Mouse (Mus musculus) forebrain, embryonic 11.5 days (tissue): ENCODE results near the gene P2ry14. TPM values are rescaled to one million over a fixed set of nuclear protein-coding genes. Genes with fewer than 3 reads are reported as not detected.
"Not testable (repeated sequence)": the region's sequence is repeated elsewhere in the genome, so short reads cannot be mapped to it uniquely, and the experiment has no call there.

Source experiments
- ATAC-seq: fragments of 200-750 bp; cut with Nextera tagmentation; replicated peaks from 2 replicates; pipeline ENCODE4 v1.8.0; 2017; ENCODE audit warnings: moderate TSS enrichment; ENCODE audit not compliant: low FRiP score
- DNase-seq: peaks from one replicate; pipeline ENCODE4 v3.0.0-alpha.2; 2017; ENCODE audit warnings: low spot score
- H3K27ac ChIP-seq: fragments of 300-500 bp; sonication (generic); 2 replicates; pipeline ENCODE4 v1.5.1; 2014; ENCODE audit warnings: low read depth, low read length
- H3K27me3 ChIP-seq: fragments of 300-500 bp; sonication (generic); 2 replicates; pipeline ENCODE4 v1.6.1; 2014; ENCODE audit warnings: mild to moderate bottlenecking, low read length, mixed read lengths; ENCODE audit not compliant: control insufficient read depth, insufficient read depth
- H3K36me3 ChIP-seq: fragments of 300-500 bp; sonication (generic); 2 replicates; pipeline ENCODE4 v1.6.1; 2014; ENCODE audit warnings: mild to moderate bottlenecking, low read length, moderate library complexity, mixed read lengths; ENCODE audit not compliant: control insufficient read depth, insufficient read depth
- H3K4me1 ChIP-seq: fragments of 300-500 bp; sonication (generic); replicated peaks from 2 replicates; pipeline ENCODE4 v1.6.1; 2014; ENCODE audit warnings: low read length, mixed read lengths; ENCODE audit not compliant: control insufficient read depth, insufficient read depth
- H3K4me2 ChIP-seq: fragments of 300-500 bp; sonication (generic); 2 replicates; pipeline ENCODE4 v1.6.1; 2014; ENCODE audit warnings: low read depth, mild to moderate bottlenecking, low read length, moderate library complexity, mixed read lengths; ENCODE audit not compliant: severe bottlenecking
- H3K4me3 ChIP-seq: fragments of 300-500 bp; sonication (generic); 2 replicates; pipeline ENCODE4 v1.5.1; 2014; ENCODE audit warnings: low read depth, low read length
- H3K9ac ChIP-seq: fragments of 300-500 bp; sonication (generic); 2 replicates; pipeline ENCODE4 v1.6.1; 2014; ENCODE audit warnings: low read length
- H3K9me3 ChIP-seq: fragments of 300-500 bp; sonication (generic); 2 replicates; pipeline ENCODE4 v1.6.1; 2016; ENCODE audit warnings: low read length, mixed read lengths; ENCODE audit not compliant: control insufficient read depth
- WGBS: fragments of 180-500 bp; shearing (Covaris S2); extraction: QIAGEN DNeasy Blood & Tissue Kit; methylation state at CpG from one replicate; pipeline ENCODE4 v1.1.7; 2014; 5-methylcytosine and 5-hydroxymethylcytosine counted together
- polyA plus RNA-seq: library from polyadenylated mRNA; unstranded; fragments of >200 nt; fragmentation: Nextera tagmentation; extraction: Ambion mirVana; gene quantifications from 2 replicates; pipeline ENCODE4 v1.2.1, GENCODE M21; 2014

The P2ry14 gene
- polyA plus RNA-seq, 1 experiment from 2014 or later: 4.1 TPM

DNA sequence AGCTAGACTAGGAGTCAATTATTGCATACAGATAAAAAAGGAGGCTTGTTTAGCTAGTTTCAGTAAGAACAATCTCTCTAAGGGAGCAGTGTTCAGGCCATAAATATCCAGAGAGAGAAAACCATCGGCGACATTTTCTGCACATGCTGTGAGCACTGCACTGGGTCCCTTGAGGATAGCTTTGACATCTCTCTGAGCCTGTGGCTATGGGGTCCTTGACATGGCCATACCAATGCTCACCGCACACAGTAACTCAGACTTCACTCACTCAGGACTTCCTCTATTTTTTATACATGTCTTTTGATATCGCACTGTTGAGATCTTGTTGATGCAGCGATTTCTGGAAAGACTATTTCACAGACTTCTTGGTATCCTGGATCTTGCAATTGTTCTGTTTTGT lies 3.6 kb upstream of the P2ry14 start:
- H3K9ac ChIP-seq: no peak overlapping the region
- H3K4me2 ChIP-seq: no peak overlapping the region
- H3K9me3 ChIP-seq: no peaks in the 10 kb centered on the region
- H3K4me1 ChIP-seq: no peaks in the 10 kb centered on the region
- ATAC-seq (no peak), DNase-seq (no peak)
- no peak overlapping the region for H3K27ac ChIP-seq
- 94% methylated on average over 5 of the region's 5 CpGs for WGBS
- H3K27me3 ChIP-seq: no peaks in the 10 kb centered on the region
- H3K36me3 ChIP-seq: no peaks in the 10 kb centered on the region
- no peak overlapping the region for H3K4me3 ChIP-seq

DNA sequence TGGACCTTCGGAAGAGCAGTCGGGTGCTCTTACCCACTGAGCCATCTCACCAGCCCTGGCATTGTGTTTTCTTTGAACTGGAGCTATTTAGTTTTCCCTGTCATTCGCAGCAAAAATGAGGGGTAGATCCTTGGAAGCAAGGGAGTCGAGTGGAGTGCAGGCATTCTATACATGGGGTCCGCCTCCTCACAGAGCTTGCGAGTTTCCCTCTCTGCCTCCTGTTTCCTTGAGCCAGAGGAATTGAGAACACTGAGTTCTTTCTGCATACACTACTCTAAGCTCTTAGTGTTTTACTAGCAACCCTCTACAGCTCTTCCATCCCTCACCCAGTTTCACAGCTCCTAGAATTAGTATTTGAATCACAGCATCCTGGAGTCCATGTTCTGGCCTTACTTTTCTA lies 2.0 kb upstream of the P2ry14 start:
- ATAC-seq (no peak), DNase-seq (no peak)
- Histone ChIP-seq H3K9me3 (no peaks in the 10 kb centered on the region), H3K27me3 (no peaks in the 10 kb centered on the region), H3K27ac (no peak overlapping the region), H3K36me3 (no peaks in the 10 kb centered on the region), H3K4me1 (no peaks in the 10 kb centered on the region), H3K4me3 (no peak overlapping the region), H3K9ac (no peak overlapping the region), H3K4me2 (no peak overlapping the region)
- WGBS: 91% methylated on average over 6 of the region's 6 CpGs

DNA sequence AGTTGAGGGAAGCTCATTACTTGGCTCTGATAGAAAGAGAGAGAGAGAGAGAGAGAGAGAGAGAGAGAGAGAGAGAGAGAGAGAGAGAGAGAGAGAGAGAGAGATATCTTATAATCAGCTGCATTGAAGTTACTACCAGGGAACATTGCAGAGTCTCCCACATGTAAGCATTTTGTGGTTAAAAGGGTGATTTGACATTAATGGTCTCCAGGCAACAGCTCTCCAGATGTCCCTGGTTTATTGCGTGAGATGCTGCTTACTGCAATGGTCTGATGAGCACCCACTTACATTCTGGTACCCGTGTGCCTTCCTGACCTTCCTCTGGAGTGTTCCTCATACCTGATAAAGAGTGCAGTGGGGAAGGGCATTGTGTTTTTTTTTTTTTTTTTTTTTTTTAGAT lies 1.5 kb upstream of the P2ry14 start:
- Histone ChIP-seq H3K9me3 (no peaks in the 10 kb centered on the region), H3K4me1 (no peaks in the 10 kb centered on the region), H3K4me2 (no peak overlapping the region), H3K27ac (no peak overlapping the region), H3K4me3 (no peak overlapping the region), H3K9ac (no peak overlapping the region), H3K27me3 (no peaks in the 10 kb centered on the region), H3K36me3 (no peaks in the 10 kb centered on the region)
- ATAC-seq: no peak
- no peak for DNase-seq
- 93% methylated on average over 2 of the region's 2 CpGs for WGBS

DNA sequence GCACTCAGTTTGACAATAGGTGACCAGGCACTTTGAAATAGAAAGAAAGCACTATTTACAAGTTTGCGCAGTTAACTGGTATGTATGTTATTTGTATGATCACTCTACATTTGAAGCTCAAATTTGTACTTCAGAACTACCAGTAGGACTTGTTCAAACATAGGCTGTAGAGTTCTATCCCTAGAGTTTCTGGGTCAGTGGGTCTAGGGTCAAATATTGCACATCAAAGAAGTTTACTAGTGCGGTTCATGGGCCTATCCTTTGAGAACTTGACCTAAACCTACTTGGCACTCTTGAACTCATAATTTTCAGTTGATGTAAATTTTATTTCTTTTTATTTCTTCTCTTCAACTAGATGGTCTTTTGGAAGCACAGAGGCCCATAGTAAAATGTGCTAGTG lies 2.8 kb downstream of the P2ry14 start:
- ATAC-seq (no peak), DNase-seq (no peak)
- H3K27ac ChIP-seq: no peak overlapping the region
- no peak overlapping the region for H3K9ac ChIP-seq
- no peaks in the 10 kb centered on the region for H3K27me3 ChIP-seq
- no peaks in the 10 kb centered on the region for H3K36me3 ChIP-seq
- H3K4me1 ChIP-seq: no peaks in the 10 kb centered on the region
- no peaks in the 10 kb centered on the region for H3K9me3 ChIP-seq
- no peak overlapping the region for H3K4me2 ChIP-seq
- WGBS: 99% methylated on average over 2 of the region's 2 CpGs
- no peak overlapping the region for H3K4me3 ChIP-seq

DNA sequence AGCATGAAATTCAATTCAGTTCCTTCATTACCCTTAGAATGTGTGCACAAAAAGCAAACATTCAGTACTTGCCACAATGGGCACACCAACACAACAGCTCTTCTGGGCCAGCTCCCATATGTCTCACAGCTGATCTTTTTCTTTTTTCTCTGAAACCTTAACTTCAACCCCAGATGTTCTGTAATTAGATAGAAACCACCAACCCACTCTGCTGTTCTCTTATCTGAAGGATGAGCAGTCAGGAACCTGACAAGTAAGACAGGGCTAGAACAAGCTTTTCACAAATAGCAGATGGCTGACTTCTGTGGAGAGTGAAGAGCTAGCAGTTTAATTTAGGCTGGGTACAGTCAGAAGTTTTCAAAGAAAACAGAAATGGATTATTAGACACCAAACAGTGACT lies 3.8 kb downstream of the P2ry14 start:
- Histone ChIP-seq H3K36me3 (no peaks in the 10 kb centered on the region), H3K4me3 (no peak overlapping the region), H3K27ac (no peak overlapping the region), H3K4me1 (no peaks in the 10 kb centered on the region), H3K27me3 (no peaks in the 10 kb centered on the region), H3K9ac (no peak overlapping the region), H3K4me2 (no peak overlapping the region), H3K9me3 (no peaks in the 10 kb centered on the region)
- DNase-seq: no peak
- no peak for ATAC-seq

DNA sequence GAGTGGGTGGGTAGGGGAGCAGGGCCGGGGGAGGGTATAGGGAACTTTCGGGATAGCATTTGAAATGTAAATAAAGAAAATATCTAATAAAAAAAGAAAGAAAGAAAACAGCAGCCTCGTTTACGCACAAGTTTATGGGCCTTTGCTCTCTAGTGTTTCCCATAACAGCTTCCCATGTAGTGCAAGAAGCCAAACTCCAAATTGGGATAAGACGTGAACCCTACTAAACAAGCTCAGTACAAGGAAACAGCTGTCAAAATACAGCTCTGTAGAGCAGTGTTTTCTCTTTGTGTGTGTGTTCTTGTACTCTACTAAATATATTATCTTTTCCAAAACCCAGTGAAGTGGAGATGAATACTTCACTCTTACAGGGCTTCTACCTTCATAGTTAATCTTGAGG lies 8.2 kb downstream of the P2ry14 start:
- WGBS: 79% methylated on average over 5 of the region's 5 CpGs
- no peak overlapping the region for H3K4me3 ChIP-seq
- no peaks in the 10 kb centered on the region for H3K9me3 ChIP-seq
- DNase-seq: no peak
- no peak overlapping the region for H3K4me2 ChIP-seq
- no peaks in the 10 kb centered on the region for H3K4me1 ChIP-seq
- H3K27ac ChIP-seq: no peak overlapping the region
- H3K36me3 ChIP-seq: no peaks in the 10 kb centered on the region
- no peak for ATAC-seq
- H3K9ac ChIP-seq: no peak overlapping the region
- no peaks in the 10 kb centered on the region for H3K27me3 ChIP-seq

DNA sequence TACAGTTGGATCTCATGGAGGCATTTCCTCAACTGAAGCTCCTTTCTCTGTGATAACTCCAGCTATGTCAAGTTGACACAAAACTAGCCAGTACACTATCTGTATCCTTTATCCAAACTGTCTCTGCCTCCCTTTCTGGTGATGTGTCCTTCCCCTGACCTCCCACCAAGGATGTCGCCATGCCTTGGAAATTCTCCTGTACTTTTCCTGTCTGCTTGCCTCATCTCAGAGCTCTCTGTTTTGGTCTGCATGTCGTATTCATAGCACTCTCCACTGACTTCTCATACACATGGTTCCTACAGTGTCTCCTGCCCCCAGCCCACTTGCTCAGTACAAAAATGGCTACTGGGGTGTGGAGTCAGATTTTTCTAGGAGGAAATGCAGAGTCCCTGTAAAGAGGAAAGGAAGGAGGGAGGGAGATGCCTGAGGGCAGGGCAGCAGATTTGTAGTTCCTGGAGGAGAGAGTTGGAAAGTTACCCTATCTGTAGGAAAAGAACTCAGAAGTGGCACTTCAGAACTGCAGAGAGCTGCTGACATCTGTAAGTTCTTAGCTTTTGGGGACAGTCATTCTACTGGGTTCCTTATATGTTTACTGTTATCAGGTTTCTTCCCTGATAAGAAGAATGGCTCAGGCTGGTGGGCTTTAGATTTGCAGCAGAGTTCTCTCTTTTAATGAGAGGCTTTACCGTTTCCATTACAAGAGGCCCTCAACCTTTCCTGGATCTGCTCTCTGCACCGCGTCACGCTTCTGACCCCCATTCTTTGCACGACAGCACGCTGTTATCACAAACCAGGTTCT lies 11.7 kb downstream of the P2ry14 start:
- DNase-seq (no peak), ATAC-seq (no peak)
- Histone ChIP-seq H3K27ac (no peak overlapping the region), H3K4me1 (no peaks in the 10 kb centered on the region), H3K9me3 (no peaks in the 10 kb centered on the region), H3K4me2 (no peak overlapping the region), H3K36me3 (no peaks in the 10 kb centered on the region), H3K27me3 (no peaks in the 10 kb centered on the region), H3K4me3 (no peak overlapping the region), H3K9ac (no peak overlapping the region)
- 81% methylated on average over 8 of the region's 8 CpGs for WGBS

DNA sequence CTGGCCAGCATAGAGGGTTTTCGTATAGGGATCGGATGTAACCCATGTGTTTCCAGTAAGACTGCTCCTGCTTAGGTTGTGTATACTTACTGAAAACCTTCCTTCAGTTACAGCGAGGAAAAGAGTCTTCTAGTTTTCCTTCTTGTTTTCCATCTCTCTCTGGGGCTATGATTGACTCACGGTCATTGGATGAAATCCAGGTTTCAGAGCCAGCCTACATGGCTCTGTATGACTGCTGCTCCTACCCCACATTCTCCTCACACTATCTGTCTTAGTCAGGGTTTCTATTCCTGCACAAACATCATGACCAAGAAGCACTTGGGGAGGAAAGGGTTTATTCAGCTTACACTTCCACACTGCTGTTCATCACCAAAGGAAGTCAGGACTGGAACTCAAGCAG lies 12.5 kb downstream of the P2ry14 start:
- H3K36me3 ChIP-seq, H3K4me1 ChIP-seq, H3K9ac ChIP-seq, H3K27ac ChIP-seq, H3K9me3 ChIP-seq, ATAC-seq, H3K27me3 ChIP-seq, H3K4me2 ChIP-seq, DNase-seq, H3K4me3 ChIP-seq: not testable (repeated sequence)
- WGBS: 91% methylated on average over 4 of the region's 4 CpGs

DNA sequence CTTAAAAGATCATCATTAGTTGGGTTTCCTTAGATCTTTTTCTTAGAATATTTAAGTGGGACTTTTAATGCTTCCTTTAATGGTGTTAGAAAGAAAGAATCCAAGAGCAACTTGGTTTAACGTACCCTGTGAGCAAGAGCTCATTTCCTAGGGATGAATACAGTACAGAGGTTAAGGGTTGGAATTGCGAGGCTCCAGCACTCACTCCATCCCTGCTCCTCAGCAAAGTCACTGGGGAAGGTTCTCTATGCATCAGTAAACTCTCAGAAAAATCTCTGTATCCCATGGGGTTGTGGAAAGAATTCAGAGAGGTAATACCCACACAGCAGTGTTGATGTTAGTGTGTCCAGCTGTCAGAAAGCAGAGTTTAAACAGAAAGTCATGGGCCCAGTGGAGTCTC lies 13.3 kb downstream of the P2ry14 start:
- no peaks in the 10 kb centered on the region for H3K9me3 ChIP-seq
- H3K9ac ChIP-seq: no peak overlapping the region
- 89% methylated on average over 2 of the region's 2 CpGs for WGBS

More for the DNA sequence above, 13.3 kb downstream of the P2ry14 start:
- Histone ChIP-seq H3K27me3 (no peaks in the 10 kb centered on the region), H3K4me3 (no peak overlapping the region), H3K27ac (no peak overlapping the region), H3K4me2 (no peak overlapping the region), H3K36me3 (no peaks in the 10 kb centered on the region), H3K4me1 (no peaks in the 10 kb centered on the region)
- ATAC-seq: no peak
- no peak for DNase-seq
